Mouse (Mus musculus) embryonic stem cell, embryonic (primary cell): ENCODE measurements around the gene Fam221b.

Experiments used
- CTCF ChIA-PET, 4 experiments: fragments of 300-600 bp in 2 of 4; fragments of 350-600 bp in 2 of 4; sonication (Branson Sonifier 250); formaldehyde crosslinking; loops; one replicate each; lab custom pipeline; 2022; ENCODE audit warnings: inconsistent platforms in 2 of 4; lab: Charles Lee
- POLR2A ChIA-PET, 4 experiments: fragments of 300-600 bp in 2 of 4; fragments of 350-600 bp in 2 of 4; sonication (Branson Sonifier 250); formaldehyde crosslinking; loops; one replicate each; lab custom pipeline; 2022; ENCODE audit warnings: antibody characterized with exemption in 4 of 4, inconsistent platforms in 1 of 4; lab: Charles Lee

Fam221b gene

GRCm38 (mm10) chr4:43634621-43635374 is 34.1 kb downstream of the Fam221b start:
- ChIA-PET POLR2A (interaction anchor here in 1 of 4 experiments (1.3 to 1.4 kb wide), 2 partner anchors 56 to 57 kb away, joined by 3 read pairs; partner anchors contain the start of genes Gba2 and Rgp1), CTCF (no interaction called here)

GRCm38 (mm10) chr4:43633736-43634135 is 35.2 kb downstream of the Fam221b start:
- ChIA-PET CTCF (interaction anchor here in 2 of 4 experiments (0.5 to 1.6 kb wide), 3 partner anchors 38 to 155 kb away, joined by 3 to 4 read pairs (median 3); no protein-coding TSS in a partner anchor), POLR2A (interaction anchor here in 1 of 4 experiments (2.4 kb wide), 1 partner anchor 71 kb away, joined by 7 read pairs; the partner anchor contains the start of gene Tln1)

DNA sequence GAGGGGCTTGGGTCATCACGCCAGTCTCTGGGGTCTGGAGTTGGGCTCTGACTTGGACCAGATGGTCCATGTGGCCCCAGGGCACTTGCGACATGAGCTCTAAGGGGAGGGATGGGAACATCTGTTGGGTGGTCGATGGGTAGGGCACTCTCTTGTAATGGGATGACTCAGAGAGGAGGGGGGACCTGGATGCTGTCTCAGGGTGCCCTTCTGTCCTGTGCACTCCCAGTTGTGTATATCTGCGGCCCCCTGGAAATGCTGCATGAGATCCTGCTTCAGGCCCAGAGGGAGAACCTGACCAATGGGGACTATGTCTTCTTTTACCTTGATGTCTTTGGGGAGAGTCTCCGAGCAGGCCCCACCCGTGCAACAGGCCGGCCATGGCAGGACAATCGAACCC is 35.6 kb downstream of the Fam221b start:
- POLR2A ChIA-PET, result interaction anchor here in 2 of 4 experiments (0.7 to 2.4 kb wide), 3 partner anchors 60 to 70 kb away, joined by 3 to 7 read pairs (median 3); partner anchors contain the start of gene Tln1 (in 1 of the 2)

GRCm38 (mm10) chr4:43631956-43632920 is 36.7 kb downstream of the Fam221b start:
- POLR2A ChIA-PET, result interaction anchor here in 3 of 4 experiments (0.7 to 2.4 kb wide), 8 partner anchors 9 to 164 kb away, joined by 3 to 7 read pairs (median 4); partner anchors contain the start of gene Tln1 (in 1 of the 3)
- CTCF ChIA-PET, result interaction anchor here in 3 of 4 experiments (0.6 to 3.5 kb wide), 13 partner anchors 24 to 337 kb away, joined by 3 to 26 read pairs (median 5); partner anchors contain the start of genes Creb3 (in 1 of the 3), Gba2 (in 1 of the 3), Hint2 (in 1 of the 3) and Rgp1 (in 1 of the 3)

More for the DNA sequence above, 35.6 kb downstream of the Fam221b start:
- CTCF ChIA-PET, result interaction anchor here in 2 of 4 experiments (1.6 to 2.2 kb wide), 2 partner anchors 39 kb away, joined by 3 to 10 read pairs; no protein-coding TSS in a partner anchor

DNA sequence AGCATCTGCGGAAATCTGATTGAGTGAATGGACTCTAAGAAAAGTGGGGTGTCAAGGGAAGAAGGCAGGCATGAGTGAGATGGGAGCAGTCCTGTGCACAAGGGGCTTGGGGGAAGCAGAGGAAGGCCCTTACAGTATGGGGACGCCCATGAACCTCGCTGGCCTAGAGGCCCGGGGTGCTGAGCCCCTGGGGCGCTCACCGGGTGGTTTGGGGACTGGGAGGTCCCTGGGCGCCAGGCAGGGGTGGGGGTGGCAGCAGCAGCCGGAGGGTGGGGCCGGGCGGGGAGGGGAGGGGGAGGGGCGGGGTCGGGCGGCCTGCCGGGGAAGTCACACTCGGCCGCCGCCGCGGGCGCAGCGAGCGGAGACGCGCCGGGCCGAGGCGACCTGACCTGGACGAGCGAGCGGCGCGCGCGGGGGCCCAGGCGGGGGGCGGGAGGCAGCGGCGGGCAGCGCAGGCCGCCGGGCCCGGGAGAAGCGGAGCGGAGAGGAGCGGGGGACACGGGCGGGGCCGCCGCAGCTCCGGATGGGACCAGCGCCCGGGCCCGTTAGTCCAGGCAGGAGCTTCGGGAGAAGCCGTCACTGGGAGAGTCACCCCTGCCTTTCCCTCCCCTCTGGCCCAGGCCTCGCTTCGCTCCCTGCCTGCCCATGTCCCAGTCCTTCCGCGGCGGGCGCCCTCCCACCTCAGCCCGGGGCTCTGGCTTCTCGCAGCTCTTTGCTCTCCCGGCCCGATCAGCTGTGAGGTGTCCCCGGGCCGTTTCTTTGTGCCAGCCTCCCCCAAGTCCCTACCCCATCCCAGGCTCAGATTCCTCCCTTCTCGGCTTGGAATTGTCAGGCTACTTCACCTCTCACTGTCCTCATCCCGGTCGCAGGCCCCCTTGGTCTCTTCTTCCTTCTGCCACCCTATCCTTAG is 37.6 kb downstream of the Fam221b start, which contains the start of gene Npr2:
Gene Npr2, plus strand, starts transcription at position 890 of the 910 bp plus-strand sequence.
- ChIA-PET POLR2A (interaction anchor here in 3 of 4 experiments (0.6 to 2.7 kb wide), 12 partner anchors 10 to 205 kb away, joined by 3 to 8 read pairs (median 4); partner anchors contain the start of genes Creb3 (in 1 of the 3) and Tln1 (in 1 of the 3)), CTCF (interaction anchor here (0.6 to 3.5 kb wide), 25 partner anchors 18 to 338 kb away, joined by 3 to 26 read pairs (median 5); partner anchors contain the start of genes Creb3 (in 1 of the 4), Gba2 (in 1 of the 4), Hint2 (in 1 of the 4) and Olfr157 (in 1 of the 4))

DNA sequence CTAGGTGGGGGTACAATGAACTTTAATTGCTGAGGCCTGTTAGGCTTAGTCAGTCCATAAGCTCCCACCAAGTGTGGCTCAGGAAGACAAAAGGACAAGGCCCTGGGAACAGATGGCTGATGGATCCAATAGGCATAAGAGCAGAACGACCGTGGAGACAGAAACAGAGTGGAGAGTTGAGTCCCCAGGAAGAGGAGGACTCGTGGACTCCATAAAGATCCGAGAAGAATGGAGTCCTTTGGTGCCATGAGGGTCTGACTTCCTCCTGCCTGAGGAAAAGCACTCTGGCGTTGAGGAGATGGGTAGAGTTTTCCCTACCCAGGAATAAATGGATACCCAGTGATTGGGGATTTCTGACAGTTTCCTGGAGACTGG is 38.3 kb downstream of the Fam221b start:
- CTCF ChIA-PET, result interaction anchor here (0.5 to 3.5 kb wide), 61 partner anchors 10 to 327 kb away, joined by 3 to 26 read pairs (median 4); partner anchors contain the start of genes Olfr71 (in 2 of the 4), Arhgef39 (in 1 of the 4), Creb3 (in 1 of the 4) and Gba2 (in 1 of the 4)
- POLR2A ChIA-PET, result interaction anchor here in 3 of 4 experiments (0.5 to 2.7 kb wide), 19 partner anchors 12 to 245 kb away, joined by 3 to 10 read pairs (median 4); partner anchors contain the start of genes Creb3 (in 2 of the 3), Gba2 (in 2 of the 3), Tln1 (in 2 of the 3) and Arhgef39 (in 1 of the 3)

GRCm38 (mm10) chr4:43630030-43630581 is 38.8 kb downstream of the Fam221b start:
- POLR2A ChIA-PET, result interaction anchor here in 3 of 4 experiments (0.5 to 2.7 kb wide), 27 partner anchors 7 to 246 kb away, joined by 3 to 10 read pairs (median 3); partner anchors contain the start of genes Creb3 (in 2 of the 3), Gba2 (in 2 of the 3), Tln1 (in 2 of the 3) and Arhgef39 (in 1 of the 3)
- CTCF ChIA-PET, result interaction anchor here (0.5 to 3.5 kb wide), 77 partner anchors 9 to 327 kb away, joined by 3 to 26 read pairs (median 4); partner anchors contain the start of genes Olfr71 (in 2 of the 4), Tln1 (in 2 of the 4), Arhgef39 (in 1 of the 4) and Creb3 (in 1 of the 4)

- POLR2A ChIA-PET, result interaction anchor here in 2 of 4 experiments (0.6 to 2.7 kb wide), 21 partner anchors 8 to 207 kb away, joined by 3 to 10 read pairs (median 4); partner anchors contain the start of genes Creb3 (in 2 of the 2), Gba2 (in 2 of the 2), Tln1 (in 2 of the 2) and Arhgef39 (in 1 of the 2)
- CTCF ChIA-PET, result interaction anchor here (0.5 to 3.5 kb wide), 69 partner anchors 8 to 328 kb away, joined by 3 to 26 read pairs (median 4); partner anchors contain the start of genes Olfr71 (in 2 of the 4), Tln1 (in 2 of the 4), Arhgef39 (in 1 of the 4) and Creb3 (in 1 of the 4)
These were observed 39.7 kb downstream of the Fam221b start for GRCm38 (mm10) chr4:43629106-43629817.

DNA sequence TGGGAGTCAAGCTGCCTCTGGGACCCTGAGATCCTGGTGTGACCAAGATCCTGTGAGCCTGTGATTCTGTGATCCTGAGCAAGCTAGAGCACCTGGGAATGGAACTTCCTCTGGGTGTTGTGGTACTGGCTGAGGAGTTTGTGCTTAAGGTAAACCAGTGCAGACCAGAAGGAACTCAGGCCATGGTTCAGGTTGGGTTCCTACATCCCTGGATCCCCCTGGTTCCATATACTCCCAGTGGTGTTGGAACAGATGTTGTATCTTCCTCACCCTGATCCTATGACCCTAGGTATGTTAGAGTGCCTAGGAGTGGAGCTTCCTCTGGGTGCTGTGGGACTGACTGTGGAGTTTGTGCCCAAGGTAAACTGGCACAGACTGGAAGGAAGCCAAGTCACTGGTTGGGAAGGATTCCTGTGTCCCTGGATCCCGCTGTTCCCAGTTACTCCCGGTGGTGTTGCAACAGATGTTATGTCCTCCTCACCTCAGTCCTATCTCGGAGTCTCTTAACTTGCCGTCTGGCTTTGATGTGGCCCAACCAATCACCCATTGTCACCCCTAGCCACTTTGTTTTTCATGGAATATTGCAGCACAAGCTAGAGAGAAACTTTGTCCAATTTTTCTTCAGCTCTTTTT is 48.7 kb downstream of the Fam221b start:
- ChIA-PET CTCF (interaction anchor here in 1 of 4 experiments (1.8 kb wide), 1 partner anchor 10 kb away, joined by 6 read pairs; no protein-coding TSS in a partner anchor), POLR2A (interaction anchor here in 2 of 4 experiments (0.6 kb wide), 2 partner anchors 13 to 58 kb away, joined by 3 to 5 read pairs; partner anchors contain the start of genes Creb3 (in 1 of the 2) and Tln1 (in 1 of the 2))

DNA sequence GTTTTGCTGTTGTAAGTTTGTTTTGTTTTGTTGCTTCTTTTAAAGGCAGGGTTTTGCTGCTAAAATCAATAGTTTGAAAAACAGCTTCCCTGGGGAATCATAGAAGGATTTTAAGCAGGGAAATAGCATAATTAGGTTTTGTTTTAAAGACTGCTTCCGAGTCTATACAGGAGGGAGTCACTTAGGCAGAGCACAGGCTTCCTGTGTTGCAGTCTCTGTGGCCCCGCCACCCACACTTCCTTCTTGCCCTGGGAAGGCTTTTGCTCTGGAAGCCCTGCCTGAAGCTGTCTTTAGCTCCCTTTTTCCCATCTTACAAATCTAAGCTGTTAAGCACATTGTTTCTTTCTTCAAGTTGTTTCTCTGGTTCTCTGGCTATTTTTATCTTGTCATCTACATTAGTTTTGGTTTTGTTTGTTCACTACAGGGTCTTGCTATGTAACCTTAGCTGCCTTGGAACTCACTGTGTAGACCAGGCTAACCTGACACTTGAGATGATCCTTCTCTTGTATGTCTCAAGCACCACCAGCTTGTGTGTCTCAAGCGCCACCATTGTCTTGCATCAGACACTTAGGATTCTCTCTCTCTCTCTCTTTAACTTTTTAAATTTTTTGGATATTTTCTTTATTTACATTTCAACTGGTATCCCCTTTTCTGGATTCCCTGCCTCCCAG is 55.8 kb downstream of the Fam221b start:
- ChIA-PET POLR2A (interaction anchor here in 1 of 4 experiments (1.0 to 1.4 kb wide), 2 partner anchors 12 to 17 kb away, joined by 4 to 7 read pairs; no protein-coding TSS in a partner anchor), CTCF (interaction anchor here in 1 of 4 experiments (0.7 kb wide), 1 partner anchor 8 kb away, joined by 3 read pairs; no protein-coding TSS in a partner anchor)

DNA sequence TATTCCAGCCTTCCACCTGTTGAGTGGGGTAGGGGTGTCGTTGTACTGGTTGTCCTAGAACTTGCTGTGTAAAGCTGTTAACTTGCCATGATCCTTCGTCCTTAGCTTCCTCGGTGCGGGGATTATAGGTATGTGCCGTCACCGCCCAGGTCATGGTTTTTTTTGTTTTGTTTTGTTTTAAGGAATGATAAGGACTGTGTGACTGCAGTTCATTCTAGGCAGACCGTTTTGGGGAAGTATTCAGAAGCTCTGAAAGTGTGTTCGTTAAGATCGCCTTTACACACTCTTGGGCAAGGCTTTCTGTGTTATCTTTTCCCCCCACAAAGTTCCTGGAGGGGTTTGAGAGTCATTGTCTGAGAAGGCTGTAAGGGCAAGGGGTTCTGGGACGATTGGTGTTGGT is 56.4 kb downstream of the Fam221b start:
- POLR2A ChIA-PET, result interaction anchor here in 1 of 4 experiments (1.0 kb wide), 1 partner anchor 13 kb away, joined by 7 read pairs; no protein-coding TSS in a partner anchor
- CTCF ChIA-PET, result interaction anchor here in 1 of 4 experiments (0.6 to 0.7 kb wide), 2 partner anchors 7 to 158 kb away, joined by 3 read pairs; no protein-coding TSS in a partner anchor
